25 mouse cellular contexts compared by ENCODE assay signal in genomic region chr6:145634454-145634853, GRCm38 (mm10). TPM values are rescaled to one million over a fixed set of nuclear protein-coding genes. Genes with fewer than 3 reads are reported as not detected.
DNase-seq lines count a peak whose midpoint lies in the region; ATAC-seq and TF ChIP-seq lines count a peak whose summit lies in the region.
"Had no signal": no experiment of that assay in that cellular context is flagged by ENCODE, and none has a peak within 500 bp of the region (broad histone marks: within the 10 kb centered on the region; RNA-seq: fewer than 3 reads in every experiment).

No protein-coding gene starts in this region.

- no peaks in the 10 kb centered on the region for H3K9me3 ChIP-seq in ES-E14 (ENCODE audit: control insufficient read depth, insufficient read depth, low read depth, low read length)
- H3K9me3 ChIP-seq in forebrain, embryonic 12.5 days: peaks cover 1% of the 10 kb centered on the region
- H3K9me3 ChIP-seq: embryonic facial prominence, embryonic 10.5 days; embryonic facial prominence, embryonic 12.5 days had no signal

- intact Hi-C loops in heart, postnatal 14 days (cut with DNase I): no loop called here

- WGBS in forebrain, embryonic 12.5 days: 93% methylated on average over 2 of the region's 2 CpGs

- H3K4me1 ChIP-seq in ES-E14 (ENCODE audit: control insufficient read depth in 2 of 2, insufficient read depth in 2 of 2, low read length in 2 of 2, poor library complexity in 1 of 2): no peaks in the 10 kb centered on the region
- no peaks in the 10 kb centered on the region for H3K4me1 ChIP-seq in forebrain, embryonic 12.5 days
- H3K4me1 ChIP-seq: embryonic facial prominence, embryonic 10.5 days; embryonic facial prominence, embryonic 12.5 days had no signal

- no peak for ATAC-seq in forebrain, embryonic 12.5 days (ENCODE audit: low FRiP score)
- ATAC-seq: activated CD4-positive, CD25-positive, alpha-beta regulatory T cell, adult 4 months; forebrain, embryonic 14.5 days; forebrain, embryonic 16.5 days; Patski had no signal

- no peak overlapping the region for H3K27ac ChIP-seq in ES-E14 (ENCODE audit: insufficient read depth, low read depth, low read length, poor library complexity, severe bottlenecking)
- H3K27ac ChIP-seq in forebrain, embryonic 12.5 days: no peak overlapping the region
- H3K27ac ChIP-seq: embryonic facial prominence, embryonic 10.5 days; embryonic facial prominence, embryonic 12.5 days had no signal

- DNase-seq in heart, adult 11 months: peak; percentile 28
- no peak for DNase-seq in heart, postnatal 14 days
- no peak for DNase-seq in ES-E14 (ENCODE audit: low read depth, low spot score)
- no peak for DNase-seq in layer of hippocampus, adult 8-10 months (ENCODE audit: low spot score in 2 of 2)
- DNase-seq: adrenal gland, adult 8-10 months; adrenal gland, postnatal 14 days; adrenal gland, postnatal 36 days; cerebellum, adult 11-12 months; cerebellum, adult 2 months; cerebellum, adult 9-10 months; cerebellum, postnatal 10 days; cerebellum, postnatal 25 days had no signal

- no peak overlapping the region for H3K4me3 ChIP-seq in ES-E14 (ENCODE audit: insufficient read depth in 1 of 2, low read depth in 1 of 2, low read length in 2 of 2, poor library complexity in 1 of 2, severe bottlenecking in 1 of 2)
- H3K4me3 ChIP-seq in forebrain, embryonic 12.5 days (replicated peaks): no peak overlapping the region
- H3K4me3 ChIP-seq: embryonic facial prominence, embryonic 10.5 days; embryonic facial prominence, embryonic 12.5 days had no signal

- H3K27me3 ChIP-seq in forebrain, embryonic 12.5 days: no peaks in the 10 kb centered on the region
- H3K27me3 ChIP-seq: embryonic facial prominence, embryonic 12.5 days; Patski had no signal

- no peak overlapping the region for H3K9ac ChIP-seq in ES-E14 (ENCODE audit: insufficient read depth, low read depth, low read length, poor library complexity, severe bottlenecking)
- no peak overlapping the region for H3K9ac ChIP-seq in forebrain, embryonic 12.5 days
- H3K9ac ChIP-seq: embryonic facial prominence, embryonic 12.5 days had no signal

- no peaks in the 10 kb centered on the region for H3K36me3 ChIP-seq in ES-E14 (ENCODE audit: control insufficient read depth, insufficient read depth, low read length, poor library complexity, severe bottlenecking)
- H3K36me3 ChIP-seq in forebrain, embryonic 12.5 days (replicated peaks): no peaks in the 10 kb centered on the region
- H3K36me3 ChIP-seq: embryonic facial prominence, embryonic 10.5 days; embryonic facial prominence, embryonic 12.5 days had no signal

- in situ Hi-C loops in ES-E14 (cut with MboI; ENCODE audit: low sequenced_read_pairs in 2 of 2, unreplicated experiment in 2 of 2): no loop called here

- no peak overlapping the region for H3K4me2 ChIP-seq in forebrain, embryonic 12.5 days
- H3K4me2 ChIP-seq: embryonic facial prominence, embryonic 12.5 days had no signal

TF ChIP-seq in ES-E14, 5 proteins besides CTCF, POLR2A, EP300 and RAD21:
- TF ChIP-seq MAFK (IDR thresholded peaks at IDR 0.05; ENCODE audit: insufficient read depth, low read depth, low read length) (peak; percentile 94), CHD2 (IDR thresholded peaks at IDR 0.05; ENCODE audit: low read depth, low read length) (no peak), ZC3H11A (IDR thresholded peaks at IDR 0.05; ENCODE audit: borderline replicate concordance, low read depth, low read length) (no peak), HCFC1 (IDR thresholded peaks at IDR 0.05; ENCODE audit: borderline replicate concordance, insufficient read depth, low read length) (no peak)

RNA-seq across cellular contexts. Expression of gene Tuba3b, which starts 18.9 kb away (rescaled TPM):
- under 1 TPM; 0.14 to 0.20 TPM for total RNA-seq in heart, postnatal 14 days (2021)
- total RNA-seq in ES-E14 (2012; rRNA removed): 1.3 and 5.7 TPM in 2 replicates
- total RNA-seq in layer of hippocampus, adult 8-10 months (2022): not detected
- not detected in 2 replicates for polyA plus RNA-seq in forebrain, embryonic 12.5 days (2016; fragmentation: Nextera tagmentation; extraction: Ambion mirVana)
- total RNA-seq: adrenal gland, adult 18-20 months; adrenal gland, postnatal 14 days; adrenal gland, postnatal 36 days had no signal
- polyA plus RNA-seq: activated CD4-positive, CD25-positive, alpha-beta regulatory T cell, adult 4 months; cerebellum, adult 2 months; cortical plate, adult 2 months; embryonic facial prominence, embryonic 10.5 days; embryonic facial prominence, embryonic 12.5 days; embryonic facial prominence, embryonic 14.5 days; forebrain, embryonic 11.5 days; forebrain, embryonic 14.5 days; forebrain, embryonic 16.5 days; frontal cortex, adult 2 months; Patski had no signal

RNA-seq across cellular contexts. Expression of gene Lmntd1, which starts 20.3 kb away (rescaled TPM):
- total RNA-seq in heart, postnatal 14 days (2021): 1 to 10 TPM in 1 of 2 experiments, under 1 TPM in 1; 0.59 to 1.4 TPM
- total RNA-seq in ES-E14 (2012; rRNA removed): not detected in 2 replicates
- total RNA-seq in layer of hippocampus, adult 8-10 months (2022): 1 to 10 TPM; 1.2 to 2.2 (median 1.9) TPM
- 0.29 and 0.47 TPM in 2 replicates for polyA plus RNA-seq in forebrain, embryonic 12.5 days (2016; fragmentation: Nextera tagmentation; extraction: Ambion mirVana)
- polyA plus RNA-seq: C2C12, Patski had no signal
